Mouse (Mus musculus) kidney, adult 2 months (tissue): ENCODE data around the gene Zfp61.

Experiments used
- CTCF ChIP-seq: fragments of 200-500 bp; conservative IDR thresholded peaks from 2 replicates; pipeline ENCODE4 v1.5.1; 2011; ENCODE audit warnings: low read depth, mild to moderate bottlenecking, control low read depth, low read length, moderate library complexity, mixed read lengths; ENCODE audit not compliant: insufficient read depth, insufficient read length
- POLR2A ChIP-seq: fragments of 200-500 bp; IDR thresholded peaks from one replicate; pipeline ENCODE4 v1.6.1; 2011; ENCODE audit warnings: low read depth, low read length, control low read depth

GRCm38 (mm10) chr7:24291387-24292090, 9.5 kb downstream of the Zfp61 start:
- TF ChIP-seq CTCF (no peak), POLR2A (no peak)
